ENCODE assay signal across 11 mouse cellular contexts in genomic region chr10:70949254-70950104, GRCm38 (mm10).
DNase-seq lines count a peak whose midpoint lies in the region; ATAC-seq and TF ChIP-seq lines count a peak whose summit lies in the region.
"Had no signal": no experiment of that assay in that cellular context is flagged by ENCODE, and none has a peak within 500 bp of the region (broad histone marks: within the 10 kb centered on the region; RNA-seq: fewer than 3 reads in every experiment).

No protein-coding gene starts in this region.

- H3K4me3 ChIP-seq in layer of hippocampus, adult 2 months: peak overlapping the region; percentile 31; the same call in 1 of the 2 replicates
- peak overlapping the region; percentile 29 for H3K4me3 ChIP-seq in forebrain, embryonic 10.5 days
- H3K4me3 ChIP-seq: liver, embryonic 13.5 days had no signal

- H3K9me3 ChIP-seq in forebrain, embryonic 10.5 days: no peaks in the 10 kb centered on the region

- peak; percentile 18 to 22 for DNase-seq in layer of hippocampus, adult 2 months (ENCODE audit: low spot score in 2 of 2)
- no peak for DNase-seq in layer of hippocampus, postnatal 10 days (ENCODE audit: low spot score in 2 of 2)
- DNase-seq in forebrain, embryonic 10.5 days (ENCODE audit: extremely low spot score, low spot score): peak; percentile 27
- peak; percentile 18 to 28 for DNase-seq in left cerebral cortex, postnatal 36 days (ENCODE audit: low spot score in 2 of 2)
- peak; percentile 18 for DNase-seq in right cerebral cortex, postnatal 14 days
- no peak for DNase-seq in thymus, postnatal 0 days (ENCODE audit: low spot score)
- DNase-seq in cerebellum, postnatal 36 days: no peak
- DNase-seq: cerebellum, adult 9-10 months; liver, embryonic 13.5 days had no signal

- no peak for TF ChIP-seq CTCF in layer of hippocampus, adult 2 months (conservative IDR thresholded peaks at IDR 0.05)

- intact Hi-C loops in left cerebral cortex, postnatal 36 days (cut with DNase I): loop anchor here (10.0 kb wide), 1 partner anchor 105 kb away; no protein-coding TSS in a partner anchor

- H3K4me1 ChIP-seq in forebrain, embryonic 10.5 days: peaks cover 16% of the 10 kb centered on the region
- H3K4me1 ChIP-seq: liver, embryonic 13.5 days had no signal

- WGBS in forebrain, embryonic 10.5 days: 33% methylated on average over 23 of the region's 23 CpGs

- peak overlapping the region; percentile 75 for H3K27ac ChIP-seq in layer of hippocampus, adult 2 months
- peak overlapping the region; percentile 16; the same call in 1 of the 2 replicates for H3K27ac ChIP-seq in forebrain, embryonic 10.5 days
- H3K27ac ChIP-seq: liver, embryonic 13.5 days had no signal

- no peaks in the 10 kb centered on the region for H3K27me3 ChIP-seq in forebrain, embryonic 10.5 days (ENCODE audit: poor library complexity, severe bottlenecking)
- H3K27me3 ChIP-seq: liver, embryonic 13.5 days had no signal

- no peak for ATAC-seq in cerebellum, adult (ENCODE audit: insufficient number of reproducible peaks, low FRiP score, low TSS enrichment)

- H3K36me3 ChIP-seq in forebrain, embryonic 10.5 days (replicated peaks): no peaks in the 10 kb centered on the region
- H3K36me3 ChIP-seq: G1E had no signal

Comparison
In these comparisons a context has a peak if more than half of its experiments do, and no peak if none do; other contexts are left out.
1. DNase-seq: peak in layer of hippocampus, adult 2 months (2 of 2), forebrain, embryonic 10.5 days (single experiment), left cerebral cortex, postnatal 36 days (2 of 2) and right cerebral cortex, postnatal 14 days (single experiment); none in layer of hippocampus, postnatal 10 days (0 of 2), thymus, postnatal 0 days (single experiment) and cerebellum, postnatal 36 days (0 of 2).